Mouse (Mus musculus) MEL (cell line): ENCODE data around the gene Riox1.

Experiments used
- CTCF ChIP-seq, 3 experiments: IDR thresholded peaks in 2 of 3; conservative IDR thresholded peaks in 1 of 3; 2 replicates each; pipeline ENCODE4 v1.5.1; 2011 to 2012; ENCODE audit warnings: low read length in 3 of 3, low read depth in 2 of 3, mild to moderate bottlenecking in 2 of 3, improper control_type of control experiment in 1 of 3, inconsistent platforms in 1 of 3, mixed read lengths in 1 of 3, moderate library complexity in 1 of 3; ENCODE audit not compliant: control insufficient read depth in 1 of 3, insufficient read depth in 1 of 3, poor library complexity in 1 of 3, severe bottlenecking in 1 of 3
- POLR2A ChIP-seq, 2 experiments: IDR thresholded peaks; 2 replicates each; pipeline ENCODE4 v1.6.1; 2011 to 2012; ENCODE audit warnings: low read length in 2 of 2, mild to moderate bottlenecking in 2 of 2, control low read depth in 1 of 2, improper control_type of control experiment in 1 of 2, low read depth in 1 of 2, moderate library complexity in 1 of 2; ENCODE audit not compliant: control insufficient read depth in 1 of 2, insufficient read depth in 1 of 2, poor library complexity in 1 of 2

DNA sequence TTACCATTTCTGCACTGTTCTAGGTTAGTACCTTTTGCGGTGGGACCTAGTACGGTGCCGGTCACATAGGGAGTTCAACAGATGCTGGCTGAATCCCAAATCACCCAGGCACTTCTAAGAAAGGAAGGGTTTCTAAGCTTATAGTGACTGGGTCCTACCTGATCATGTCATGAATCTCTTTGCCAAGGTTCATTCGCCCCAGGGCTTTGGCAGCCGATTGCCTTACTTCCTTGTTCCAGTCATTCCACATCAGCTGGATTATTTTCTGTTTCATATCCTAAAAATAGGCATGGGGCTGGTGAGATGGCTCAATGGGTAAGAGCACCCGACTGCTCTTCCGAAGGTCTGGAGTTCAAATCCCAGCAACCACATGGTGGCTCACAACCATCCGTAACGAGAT is 7.9 kb downstream of the Riox1 start:
- TF ChIP-seq CTCF (IDR thresholded peaks at IDR 0.05 in 2 of 3, conservative IDR thresholded peaks at IDR 0.05 in 1 of 3; ENCODE audit: control insufficient read depth in 1 of 3, insufficient read depth in 1 of 3, low read depth in 2 of 3, low read length in 3 of 3, poor library complexity in 1 of 3, severe bottlenecking in 1 of 3) = no peak
- TF ChIP-seq POLR2A (IDR thresholded peaks at IDR 0.05; ENCODE audit: control insufficient read depth in 1 of 2, insufficient read depth in 1 of 2, low read depth in 1 of 2, low read length in 2 of 2, poor library complexity in 1 of 2) = no peak
